Mouse (Mus musculus): ENCODE data around the gene Plekhg3. TPM values are rescaled to one million over a fixed set of nuclear protein-coding genes. Genes with fewer than 3 reads are reported as not detected.

The Plekhg3 gene
- total RNA-seq (2017), result 54.4 to 58.3 TPM (median 55.2 TPM) in 3 replicates

DNA sequence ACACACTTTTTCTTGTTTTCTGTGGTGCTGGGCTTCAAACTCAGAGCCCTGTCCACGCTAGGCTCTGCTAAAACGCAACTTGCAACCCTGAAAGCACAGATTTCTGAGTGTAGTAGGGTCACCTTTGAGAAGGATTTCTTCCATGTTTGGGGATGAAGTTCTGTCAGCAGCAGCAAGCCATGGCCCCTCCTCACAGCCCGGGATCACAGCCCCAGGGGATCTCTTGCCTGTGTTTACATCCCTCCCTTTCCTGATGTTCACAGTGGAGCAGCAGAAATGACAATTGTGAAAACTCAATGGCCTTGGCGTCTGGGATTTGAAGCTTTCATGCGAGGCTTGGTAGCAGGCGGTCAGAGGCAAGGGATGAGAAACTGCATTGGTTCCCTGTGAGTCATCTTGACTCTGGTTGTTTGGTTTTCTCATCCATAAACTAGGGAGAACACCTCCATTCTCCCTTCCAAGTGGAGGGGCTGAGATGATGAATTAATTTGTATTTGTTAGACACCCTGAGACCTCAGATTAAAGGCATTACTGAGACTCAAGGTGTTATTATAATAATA is at the start of gene Plekhg3:
Plekhg3 (plus strand) TSS at position 312 of the 560 bp plus-strand sequence.
- no peak for ATAC-seq (replicated peaks; ENCODE audit: insufficient number of reproducible peaks, low FRiP score, low TSS enrichment, poor library complexity, severe bottlenecking)

DNA sequence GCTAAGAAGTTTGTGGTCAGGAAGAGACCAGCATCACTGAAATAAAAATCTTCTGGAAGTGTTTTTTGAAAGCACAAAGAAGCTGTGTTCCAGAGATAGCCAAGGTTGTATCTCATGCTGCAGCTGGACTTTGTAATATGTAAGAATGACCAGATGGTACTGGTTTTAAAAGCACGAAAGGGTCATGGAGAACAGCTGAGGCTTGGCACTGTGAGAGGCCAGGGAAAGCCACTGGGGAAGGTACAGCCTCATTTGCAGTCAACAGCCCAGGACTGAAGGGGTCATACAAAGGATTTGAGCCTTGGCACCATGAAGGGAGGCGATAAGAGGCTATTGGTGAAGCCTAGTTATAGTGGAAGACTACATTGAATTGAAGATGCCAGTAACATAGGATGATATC is 48.2 kb upstream of the Plekhg3 start:
- no peak for ATAC-seq (replicated peaks; ENCODE audit: insufficient number of reproducible peaks, low FRiP score, low TSS enrichment, poor library complexity, severe bottlenecking)

- no peak for ATAC-seq (replicated peaks; ENCODE audit: insufficient number of reproducible peaks, low FRiP score, low TSS enrichment, poor library complexity, severe bottlenecking)
Observed at GRCm38 (mm10) chr12:76482948-76483347, 47.7 kb upstream of the Plekhg3 start.

DNA sequence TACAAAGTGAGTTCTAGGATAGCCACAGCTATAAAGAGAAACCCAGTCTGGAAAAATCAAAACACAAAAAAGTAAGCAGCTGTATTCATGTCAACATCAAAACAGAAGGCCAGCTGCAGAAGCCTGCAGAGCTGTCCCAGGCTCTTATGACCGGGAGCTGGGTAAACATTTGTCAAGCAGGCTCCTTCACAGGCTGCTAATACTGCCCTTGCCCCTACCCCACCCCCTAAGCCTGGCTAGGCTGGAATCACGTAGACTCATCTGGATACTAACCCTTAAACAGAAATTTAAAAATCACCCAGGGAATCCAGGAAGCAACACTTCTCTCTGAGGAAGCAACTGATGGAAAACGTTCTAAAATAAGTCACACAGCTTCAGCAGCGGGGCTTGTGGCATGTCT is 45.8 kb upstream of the Plekhg3 start:
- no peak for ATAC-seq (replicated peaks; ENCODE audit: insufficient number of reproducible peaks, low FRiP score, low TSS enrichment, poor library complexity, severe bottlenecking)

DNA sequence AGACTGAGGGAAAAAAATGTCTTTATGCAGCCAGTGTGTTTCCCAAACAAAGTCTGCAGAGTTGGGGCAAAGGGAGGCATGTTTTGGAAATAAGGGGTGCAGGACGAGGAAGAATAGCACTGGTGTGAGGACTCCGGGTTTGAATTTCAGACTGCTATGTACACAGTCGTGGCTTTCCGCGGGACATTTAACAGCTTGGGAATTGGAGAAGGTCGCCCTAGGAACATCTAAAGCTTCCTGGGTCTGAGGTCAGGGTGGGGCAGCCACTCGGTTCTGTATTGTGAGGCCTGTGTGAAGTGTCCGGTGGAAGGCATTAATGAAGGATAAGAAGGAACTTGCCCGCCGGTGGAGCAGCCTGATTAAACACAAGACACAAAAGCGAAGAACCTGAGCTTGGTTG is 45.3 kb upstream of the Plekhg3 start:
- no peak for ATAC-seq (replicated peaks; ENCODE audit: insufficient number of reproducible peaks, low FRiP score, low TSS enrichment, poor library complexity, severe bottlenecking)

DNA sequence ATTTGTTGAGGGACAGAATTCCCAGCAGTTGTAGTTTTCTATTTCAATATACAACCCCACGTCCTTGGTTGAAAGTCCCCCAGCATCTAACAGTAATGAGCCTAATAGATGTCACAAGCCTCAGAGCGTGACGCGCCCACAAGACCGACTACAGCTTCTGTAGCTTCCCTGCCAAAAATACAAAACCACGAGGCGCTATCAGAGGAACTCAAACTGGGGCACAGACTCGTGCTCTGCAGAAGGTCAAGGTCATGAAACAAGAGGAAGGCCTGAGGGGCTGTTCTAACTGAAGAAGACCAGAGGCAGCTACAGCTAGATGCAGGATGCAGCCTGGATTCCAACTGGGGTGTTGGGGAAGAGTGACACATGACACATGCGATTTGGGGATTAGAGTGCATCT is 43.7 kb upstream of the Plekhg3 start:
- ATAC-seq (replicated peaks; ENCODE audit: insufficient number of reproducible peaks, low FRiP score, low TSS enrichment, poor library complexity, severe bottlenecking), result no peak

- peak; percentile 61 for ATAC-seq (replicated peaks; ENCODE audit: insufficient number of reproducible peaks, low FRiP score, low TSS enrichment, poor library complexity, severe bottlenecking)
Observed at GRCm38 (mm10) chr12:76490798-76491197, 39.9 kb upstream of the Plekhg3 start.

- ATAC-seq (replicated peaks; ENCODE audit: insufficient number of reproducible peaks, low FRiP score, low TSS enrichment, poor library complexity, severe bottlenecking), result no peak
Observed at GRCm38 (mm10) chr12:76493462-76493861, 37.2 kb upstream of the Plekhg3 start.

DNA sequence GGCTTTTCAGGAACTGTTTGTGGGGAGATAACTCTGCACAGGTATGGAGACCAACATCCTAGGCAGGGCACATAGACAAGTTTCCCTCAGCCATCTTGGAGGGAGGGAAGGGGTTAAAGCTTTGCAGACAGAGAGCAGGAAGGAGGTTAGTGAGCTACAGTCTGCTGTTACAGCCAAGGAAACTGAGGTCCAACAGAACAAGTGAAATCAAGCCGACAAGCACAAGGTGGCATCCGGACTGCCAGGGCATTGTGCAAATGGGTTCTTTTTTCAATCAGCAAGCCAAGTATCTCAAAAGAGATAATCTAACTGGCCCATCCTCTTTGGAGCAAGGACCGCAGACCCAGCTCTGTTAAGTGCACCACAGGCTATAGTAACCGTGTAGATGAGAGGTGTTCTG is 35.3 kb upstream of the Plekhg3 start:
- no peak for ATAC-seq (replicated peaks; ENCODE audit: insufficient number of reproducible peaks, low FRiP score, low TSS enrichment, poor library complexity, severe bottlenecking)

DNA sequence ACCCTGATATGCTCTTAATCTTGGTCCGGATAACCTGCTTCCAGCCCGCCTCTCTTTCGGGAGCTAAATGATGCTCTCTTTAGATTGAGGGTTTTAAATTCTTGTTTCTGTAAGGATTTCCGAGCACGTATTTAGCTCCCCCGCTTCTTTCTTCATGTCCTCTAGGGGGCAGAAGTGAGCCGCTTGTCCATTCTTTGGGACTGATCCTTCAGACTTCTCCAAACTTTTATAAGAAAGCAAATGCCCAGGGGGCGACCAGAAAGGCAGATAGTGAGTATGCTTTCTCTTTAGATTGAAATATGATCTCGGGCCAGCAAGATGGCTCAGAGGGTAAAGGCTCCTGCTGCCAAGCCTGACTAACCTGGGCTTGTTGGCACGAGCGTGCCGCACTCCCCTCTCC is 34.4 kb upstream of the Plekhg3 start:
- ATAC-seq (replicated peaks; ENCODE audit: insufficient number of reproducible peaks, low FRiP score, low TSS enrichment, poor library complexity, severe bottlenecking), result no peak

DNA sequence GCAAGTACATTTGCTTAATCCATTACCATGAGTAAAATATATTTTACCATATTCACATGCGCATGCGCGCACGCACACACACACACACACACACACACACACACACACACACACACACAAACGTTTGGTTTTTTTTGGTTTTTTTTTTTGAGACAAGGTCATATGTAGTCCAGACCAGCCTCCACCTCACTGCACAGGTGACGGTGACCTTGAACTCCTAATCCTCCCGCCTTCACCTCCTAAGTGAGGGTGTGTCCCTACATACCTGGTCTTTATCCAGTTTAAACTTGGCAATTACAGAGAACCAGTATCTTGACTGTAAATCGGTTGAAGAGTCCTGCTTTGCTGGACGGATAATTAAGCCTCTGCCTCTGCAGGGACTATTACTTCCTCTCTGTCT is 31.4 kb upstream of the Plekhg3 start:
- ATAC-seq (replicated peaks; ENCODE audit: insufficient number of reproducible peaks, low FRiP score, low TSS enrichment, poor library complexity, severe bottlenecking), result no peak

GRCm38 (mm10) chr12:76500055-76500454 is 30.6 kb upstream of the Plekhg3 start:
- no peak for ATAC-seq (replicated peaks; ENCODE audit: insufficient number of reproducible peaks, low FRiP score, low TSS enrichment, poor library complexity, severe bottlenecking)

- ATAC-seq (replicated peaks; ENCODE audit: insufficient number of reproducible peaks, low FRiP score, low TSS enrichment, poor library complexity, severe bottlenecking), result no peak
Observed at GRCm38 (mm10) chr12:76500896-76501295, 29.8 kb upstream of the Plekhg3 start.

DNA sequence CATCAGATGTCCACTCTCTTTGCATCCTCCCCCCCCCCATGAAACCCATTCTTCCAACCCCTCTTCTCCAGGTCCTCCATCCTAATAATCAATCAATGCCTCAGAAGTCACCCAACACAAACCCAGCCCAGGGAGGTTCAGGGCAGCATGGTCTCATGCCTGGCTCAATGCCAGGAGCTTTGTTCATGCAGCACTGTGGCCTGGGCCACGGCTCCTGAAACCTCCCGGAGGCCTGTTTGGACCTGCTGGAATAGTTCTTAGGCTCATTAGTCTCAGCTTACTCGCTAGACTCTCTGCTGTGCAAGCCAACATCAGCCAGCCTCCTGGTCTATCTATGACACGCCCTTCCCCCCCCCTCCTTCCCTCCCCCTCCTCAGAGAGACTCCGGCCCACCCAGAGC is 27.7 kb upstream of the Plekhg3 start:
- ATAC-seq (replicated peaks; ENCODE audit: insufficient number of reproducible peaks, low FRiP score, low TSS enrichment, poor library complexity, severe bottlenecking), result no peak

DNA sequence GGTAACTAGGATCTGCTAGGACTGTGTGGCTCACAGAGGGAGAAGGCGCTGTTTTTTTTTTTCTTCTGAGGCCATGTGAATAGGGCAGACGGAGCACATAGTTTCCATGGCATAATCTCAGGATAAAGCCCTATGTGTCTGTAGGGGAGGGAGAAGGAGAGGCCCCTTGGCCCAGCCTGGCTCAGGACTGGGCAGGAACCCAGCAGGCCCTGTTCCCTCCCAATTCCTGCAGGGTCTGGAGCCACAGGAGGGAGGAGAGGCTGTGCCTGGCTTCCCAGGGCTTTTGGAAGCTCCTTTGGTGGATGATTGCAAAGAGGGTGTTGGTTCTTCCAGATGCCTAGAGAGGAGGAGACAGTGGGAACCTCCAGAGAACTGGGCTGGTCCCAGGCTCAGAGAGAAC is 24.2 kb upstream of the Plekhg3 start:
- ATAC-seq (replicated peaks; ENCODE audit: insufficient number of reproducible peaks, low FRiP score, low TSS enrichment, poor library complexity, severe bottlenecking), result no peak

DNA sequence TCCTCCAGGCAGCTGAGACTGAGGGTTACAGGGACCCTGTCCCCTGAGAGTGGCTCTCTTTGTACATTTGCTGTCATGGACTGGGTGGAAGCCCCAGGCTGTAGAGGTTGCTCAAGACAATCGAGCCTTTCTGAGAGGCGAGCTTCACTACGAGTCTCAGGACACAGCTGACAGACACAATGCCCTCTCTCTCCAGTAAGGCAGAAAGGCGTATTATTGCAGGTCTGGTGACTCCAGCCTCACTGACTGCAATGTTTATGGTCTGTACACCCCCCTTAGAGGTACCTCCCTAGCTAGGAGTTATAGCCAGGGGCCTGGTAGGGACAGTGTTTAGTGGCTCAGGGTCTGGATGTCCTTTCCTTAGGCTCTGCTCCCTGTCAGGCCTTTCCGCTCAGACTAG is 22.9 kb upstream of the Plekhg3 start:
- ATAC-seq (replicated peaks; ENCODE audit: insufficient number of reproducible peaks, low FRiP score, low TSS enrichment, poor library complexity, severe bottlenecking), result no peak

- no peak for ATAC-seq (replicated peaks; ENCODE audit: insufficient number of reproducible peaks, low FRiP score, low TSS enrichment, poor library complexity, severe bottlenecking)
Observed at GRCm38 (mm10) chr12:76508909-76509440, 21.7 kb upstream of the Plekhg3 start.

DNA sequence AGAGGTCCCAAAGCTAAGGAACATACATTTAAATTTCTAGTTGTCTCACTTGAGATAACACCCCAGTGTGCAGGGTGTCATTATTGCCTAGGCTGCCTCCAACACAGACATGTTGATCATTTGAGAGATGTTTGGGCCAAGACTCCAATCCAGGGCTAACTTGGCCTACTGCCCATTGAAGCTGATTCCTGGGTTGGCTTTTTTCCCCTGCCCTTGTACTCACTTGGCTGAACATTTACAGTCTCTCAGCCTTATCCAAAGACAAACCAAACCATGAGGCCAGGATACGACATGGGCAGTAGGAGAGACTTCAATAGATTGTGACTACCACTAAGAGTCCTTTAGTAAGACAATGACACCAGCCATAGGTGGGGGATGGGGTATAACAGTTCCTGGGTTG is 18.0 kb upstream of the Plekhg3 start:
- no peak for ATAC-seq (replicated peaks; ENCODE audit: insufficient number of reproducible peaks, low FRiP score, low TSS enrichment, poor library complexity, severe bottlenecking)

DNA sequence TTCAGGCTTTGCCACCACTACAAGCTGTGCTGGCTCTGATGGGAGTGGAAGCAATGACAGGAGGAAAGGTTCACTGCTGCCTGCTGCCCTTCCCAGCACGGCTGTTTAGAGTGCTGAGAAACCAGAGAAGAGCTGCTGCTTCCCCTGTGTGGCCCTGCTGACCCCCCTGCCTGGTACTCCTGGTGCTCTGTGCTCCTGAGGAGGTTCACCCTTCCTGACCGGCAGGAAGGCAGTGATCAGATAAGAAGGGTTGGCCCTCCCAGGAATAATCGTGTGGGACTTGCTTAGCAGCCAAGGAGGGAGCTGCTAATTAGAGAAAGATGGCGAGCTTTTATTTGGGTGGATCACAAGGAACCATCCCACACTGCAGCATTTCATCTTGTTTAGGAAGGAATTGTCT is 15.8 kb upstream of the Plekhg3 start:
- no peak for ATAC-seq (replicated peaks; ENCODE audit: insufficient number of reproducible peaks, low FRiP score, low TSS enrichment, poor library complexity, severe bottlenecking)

- ATAC-seq (replicated peaks; ENCODE audit: insufficient number of reproducible peaks, low FRiP score, low TSS enrichment, poor library complexity, severe bottlenecking), result no peak
Observed at GRCm38 (mm10) chr12:76518000-76518399, 12.7 kb upstream of the Plekhg3 start.

Measured in monocyte, adult 5-6 weeks (primary cell).